Mouse (Mus musculus): ENCODE measurements at regions not wholly inside any gene's neighbourhood (a gene's known extent, or its start where the extent isn't known, plus 50 kb on each side); places are given as distances from the start of the nearest gene placed in this dataset.

DNA sequence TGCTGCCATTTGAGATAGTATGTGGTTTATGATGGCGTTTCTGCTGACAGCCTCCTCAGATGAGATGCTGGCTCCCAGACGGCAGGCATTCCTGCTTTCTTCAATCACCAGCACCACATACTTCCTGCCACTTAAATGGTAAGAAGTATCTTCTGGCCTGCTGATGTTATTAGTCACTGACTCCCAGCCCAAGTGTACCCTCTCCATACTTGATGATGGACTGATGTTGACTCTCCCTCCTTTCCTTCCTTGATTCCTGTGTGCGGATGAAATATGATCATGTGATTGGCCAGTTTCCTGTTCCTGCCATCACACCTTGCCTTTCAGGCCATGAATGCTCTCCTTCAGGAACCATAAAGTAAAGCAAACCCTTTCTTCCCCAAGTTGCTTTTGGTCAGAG, 50.8 kb upstream of the Rpl10-ps3 start:
- no peak for DNase-seq (ENCODE audit: low read depth)

DNA sequence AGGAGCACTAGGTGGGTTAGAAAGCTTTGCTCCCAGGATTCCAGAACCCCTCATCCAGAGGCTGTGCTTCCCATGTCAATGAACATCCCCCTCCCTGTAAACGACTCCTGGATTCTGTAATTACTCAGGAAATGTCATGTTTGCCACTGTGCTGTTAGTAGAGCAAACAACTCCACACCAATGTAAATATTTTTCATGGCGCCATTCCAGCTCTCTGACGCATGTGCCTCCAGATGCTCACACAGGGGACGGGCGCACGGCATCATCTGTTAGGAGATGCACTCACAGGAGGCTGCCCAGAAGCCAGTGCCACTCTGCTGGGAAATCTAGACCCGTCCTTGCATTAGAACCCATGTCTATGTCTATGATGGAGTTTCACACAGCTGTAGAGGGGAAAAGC, 51.3 kb upstream of the Rpl10-ps3 start:
- peak; percentile 7 for DNase-seq (ENCODE audit: low read depth)

DNA sequence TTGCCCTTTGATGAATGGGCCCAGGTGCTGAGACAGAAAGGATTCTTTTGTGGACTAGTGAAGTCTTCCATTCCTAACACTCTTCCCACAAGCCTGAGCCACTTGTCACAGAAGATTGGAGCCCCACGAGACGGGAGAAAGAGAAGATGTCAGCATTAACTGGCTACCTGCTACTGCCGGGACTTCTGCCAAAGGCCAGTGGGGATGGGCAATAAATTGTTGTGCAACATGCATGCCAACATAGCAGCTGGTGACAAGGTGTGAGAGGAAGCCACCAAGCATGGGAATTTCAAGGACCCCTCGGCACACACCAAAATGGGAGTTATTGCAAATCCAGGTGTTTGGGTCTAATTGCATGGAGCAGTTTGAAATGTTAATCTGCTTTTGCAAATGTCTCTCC, 63.6 kb upstream of the Rpl10-ps3 start:
- DNase-seq (ENCODE audit: low read depth): no peak

DNA sequence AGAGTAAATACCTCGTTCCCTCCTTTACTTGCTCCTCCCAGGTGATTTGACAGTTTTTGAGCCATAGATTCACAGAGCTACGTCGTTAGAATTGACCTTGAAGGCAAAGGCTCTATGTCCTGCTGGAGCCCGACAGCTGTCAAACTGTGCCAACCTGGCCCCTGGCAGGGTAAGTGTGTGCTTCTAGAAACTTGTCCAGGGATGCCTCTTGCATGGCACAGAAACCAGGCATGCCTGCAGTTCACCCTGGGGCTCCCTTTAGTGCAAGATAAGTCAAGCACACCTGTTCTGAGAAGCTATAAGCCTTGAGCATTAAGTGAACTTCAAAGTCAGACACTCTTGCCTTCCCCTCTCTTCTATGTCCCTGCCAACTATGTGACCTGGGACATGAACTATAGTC, 64.1 kb upstream of the Rpl10-ps3 start:
- DNase-seq (ENCODE audit: low read depth): no peak

GRCm38 (mm10) chr9:50412986-50413385, 68.2 kb upstream of the Rpl10-ps3 start:
- DNase-seq (ENCODE audit: low read depth): no peak

DNA sequence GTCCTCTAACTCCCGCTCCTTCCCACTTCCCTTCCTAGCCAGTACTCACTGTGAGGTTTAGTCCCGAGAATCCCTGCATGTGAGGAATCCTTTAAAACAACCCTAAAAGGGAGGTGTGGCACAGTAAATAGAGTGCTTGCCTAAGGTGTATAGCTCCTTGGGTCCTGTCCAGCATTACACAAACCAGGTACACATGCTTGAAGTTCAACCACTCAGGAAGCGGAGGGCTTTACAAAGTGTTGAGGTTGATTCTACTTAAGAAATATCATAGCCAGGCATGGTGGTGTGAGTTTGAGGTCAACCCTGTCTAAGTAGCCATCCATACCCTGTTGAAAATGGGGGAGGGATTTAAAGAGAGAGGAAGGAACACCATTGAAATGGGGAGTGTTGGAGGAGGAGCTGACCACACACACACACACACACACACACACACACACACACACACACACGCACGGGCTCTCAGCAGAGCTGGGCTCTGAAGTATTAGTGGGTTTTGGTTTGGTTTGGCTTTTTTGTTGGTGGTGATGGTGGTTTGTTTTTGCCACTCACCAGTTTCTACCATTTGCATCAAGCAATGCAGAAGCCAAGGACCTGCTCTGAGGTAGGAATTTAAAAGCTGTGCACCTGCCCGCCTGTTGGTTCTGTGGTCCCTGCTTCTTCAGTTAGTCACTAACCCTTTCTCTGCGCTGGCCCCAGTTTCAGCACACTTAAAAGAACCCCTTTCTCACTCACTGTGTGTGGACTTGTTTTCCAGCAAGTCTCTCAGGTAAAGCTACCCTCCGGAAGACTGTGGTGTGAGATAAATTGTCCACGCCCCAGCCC, 69.0 kb upstream of the Rpl10-ps3 start:
- DNase-seq (ENCODE audit: low read depth): no peak

DNA sequence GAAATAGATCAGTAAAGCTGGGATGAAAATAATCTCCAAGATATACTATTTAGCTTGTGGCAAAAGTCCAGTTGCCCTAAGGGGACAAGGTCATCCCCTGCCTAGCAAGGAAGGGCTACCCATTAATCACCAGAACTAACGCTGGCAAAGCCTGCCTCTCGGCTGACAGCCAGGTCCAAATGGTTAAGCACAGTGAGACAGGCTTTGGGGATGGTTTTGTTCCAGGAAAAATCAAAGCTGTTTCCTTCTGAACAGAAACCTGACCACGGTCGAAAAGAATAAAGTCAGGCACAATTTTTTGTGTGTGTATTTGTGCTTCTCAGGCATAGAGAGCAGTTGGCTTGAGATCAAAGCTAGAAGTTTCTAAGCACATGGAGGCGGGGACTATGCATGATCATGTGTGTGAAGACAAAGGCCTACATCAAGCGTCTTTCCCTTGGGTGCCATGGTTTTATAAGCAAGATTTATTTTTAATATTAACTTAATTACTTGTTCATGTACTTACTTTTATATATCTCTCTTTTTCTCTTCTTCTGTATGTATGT, 70.1 kb upstream of the Rpl10-ps3 start:
- no peak for DNase-seq (ENCODE audit: low read depth)

DNA sequence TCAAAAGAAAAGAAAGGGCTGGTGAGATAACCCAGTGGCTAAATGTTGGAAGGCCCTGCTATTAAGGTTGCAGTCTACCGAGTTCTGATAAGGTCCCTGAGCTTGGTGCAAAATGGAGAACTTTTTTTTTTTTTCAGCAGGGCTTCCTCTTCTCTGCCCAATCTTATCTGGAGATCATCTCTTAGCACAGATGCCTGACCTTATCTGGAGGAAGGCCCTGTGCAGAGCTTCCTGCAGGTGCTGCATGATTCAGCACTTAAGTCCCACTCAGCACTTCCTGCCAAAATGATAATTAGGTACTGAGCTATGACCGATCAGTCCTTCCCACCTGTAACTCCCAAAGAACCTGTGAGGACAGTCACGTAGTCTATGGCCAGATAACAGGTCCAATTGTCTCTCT, 71.9 kb upstream of the Rpl10-ps3 start:
- DNase-seq (ENCODE audit: low read depth): no peak

- peak; percentile 22 for DNase-seq (ENCODE audit: low read depth)
Measured at GRCm38 (mm10) chr9:50421061-50421460, 73.3 kb upstream of the Plet1 start.

DNA sequence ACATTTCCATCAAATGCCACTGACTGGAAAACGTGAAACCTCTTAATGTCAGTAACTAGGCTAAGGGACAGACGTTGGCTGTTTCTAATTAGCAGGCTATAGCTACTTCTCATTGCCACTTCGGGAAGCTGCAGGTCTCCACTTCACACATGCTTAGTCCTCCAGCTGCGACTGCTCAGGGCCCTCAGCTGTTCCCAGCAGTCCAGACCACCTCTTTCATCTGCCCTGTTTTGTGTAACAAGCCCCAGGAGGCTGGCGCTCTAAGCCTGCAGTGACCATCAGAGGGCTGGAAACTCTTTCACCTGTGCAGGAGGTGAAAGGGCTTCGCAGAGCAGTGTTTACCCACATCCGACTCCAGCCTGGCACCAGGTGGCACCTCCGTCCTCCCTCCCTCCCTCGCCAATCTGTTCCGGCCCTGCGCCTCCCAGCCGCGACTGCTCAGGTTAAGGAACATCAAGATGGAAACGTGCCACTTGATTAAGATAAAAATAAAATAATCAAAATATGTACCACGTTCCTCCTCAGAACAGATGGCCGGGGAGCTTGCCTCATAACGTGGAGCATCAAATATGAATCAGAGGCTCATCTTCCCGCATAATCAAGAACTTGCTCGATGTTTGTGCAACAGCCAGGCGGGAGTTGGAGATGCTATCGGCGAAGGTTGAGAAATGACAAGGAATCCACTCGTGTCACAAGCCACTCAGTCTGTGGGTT, 72.6 kb upstream of the Plet1 start:
- DNase-seq (ENCODE audit: low read depth): no peak

- DNase-seq (ENCODE audit: low read depth): peak; percentile 14
Measured at GRCm38 (mm10) chr9:50425866-50426495, 68.3 kb upstream of the Plet1 start.

DNA sequence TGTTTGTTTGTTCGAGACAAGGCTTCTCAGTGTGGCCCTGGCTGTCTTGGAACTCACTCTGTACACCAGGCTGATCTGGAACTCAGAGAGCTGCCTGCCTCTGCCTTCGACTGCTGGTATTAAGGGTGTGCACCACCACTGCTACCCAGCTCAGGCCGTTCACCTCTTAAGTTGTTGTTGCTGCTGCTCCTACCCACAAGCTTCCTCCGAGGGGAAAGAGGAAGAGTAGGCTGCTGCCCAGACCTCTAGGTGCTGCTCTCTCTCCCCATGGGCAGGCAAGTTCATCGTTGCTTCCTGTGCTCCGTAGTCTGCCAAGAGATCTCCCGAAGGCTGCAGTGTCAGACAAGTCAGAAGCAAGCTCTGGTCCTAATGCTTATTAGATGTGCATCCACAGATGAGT, 64.2 kb upstream of the Plet1 start:
- no peak for DNase-seq (ENCODE audit: low read depth)

- DNase-seq (ENCODE audit: low read depth): no peak
Measured at GRCm38 (mm10) chr9:50433525-50433924, 60.8 kb upstream of the Plet1 start.

DNA sequence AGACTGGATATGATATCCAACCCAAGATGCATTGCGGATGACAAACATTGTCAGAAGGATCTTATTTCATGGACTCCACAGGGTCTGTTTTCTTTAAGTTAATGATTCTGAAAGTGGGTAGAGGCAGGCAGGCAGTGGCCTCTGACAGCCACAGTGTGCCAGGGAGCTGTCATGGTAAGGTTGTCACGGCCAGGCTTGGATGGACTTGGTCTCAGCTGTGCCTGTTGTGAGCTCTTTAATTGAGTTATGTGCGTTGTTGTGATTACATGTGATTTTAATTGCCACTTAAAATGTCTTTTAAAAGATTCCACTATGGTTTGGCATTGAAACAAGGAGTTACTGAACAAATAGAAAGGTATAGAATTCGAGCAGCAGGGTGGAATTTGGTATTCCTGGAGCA, 60.3 kb upstream of the Plet1 start:
- no peak for DNase-seq (ENCODE audit: low read depth)

DNA sequence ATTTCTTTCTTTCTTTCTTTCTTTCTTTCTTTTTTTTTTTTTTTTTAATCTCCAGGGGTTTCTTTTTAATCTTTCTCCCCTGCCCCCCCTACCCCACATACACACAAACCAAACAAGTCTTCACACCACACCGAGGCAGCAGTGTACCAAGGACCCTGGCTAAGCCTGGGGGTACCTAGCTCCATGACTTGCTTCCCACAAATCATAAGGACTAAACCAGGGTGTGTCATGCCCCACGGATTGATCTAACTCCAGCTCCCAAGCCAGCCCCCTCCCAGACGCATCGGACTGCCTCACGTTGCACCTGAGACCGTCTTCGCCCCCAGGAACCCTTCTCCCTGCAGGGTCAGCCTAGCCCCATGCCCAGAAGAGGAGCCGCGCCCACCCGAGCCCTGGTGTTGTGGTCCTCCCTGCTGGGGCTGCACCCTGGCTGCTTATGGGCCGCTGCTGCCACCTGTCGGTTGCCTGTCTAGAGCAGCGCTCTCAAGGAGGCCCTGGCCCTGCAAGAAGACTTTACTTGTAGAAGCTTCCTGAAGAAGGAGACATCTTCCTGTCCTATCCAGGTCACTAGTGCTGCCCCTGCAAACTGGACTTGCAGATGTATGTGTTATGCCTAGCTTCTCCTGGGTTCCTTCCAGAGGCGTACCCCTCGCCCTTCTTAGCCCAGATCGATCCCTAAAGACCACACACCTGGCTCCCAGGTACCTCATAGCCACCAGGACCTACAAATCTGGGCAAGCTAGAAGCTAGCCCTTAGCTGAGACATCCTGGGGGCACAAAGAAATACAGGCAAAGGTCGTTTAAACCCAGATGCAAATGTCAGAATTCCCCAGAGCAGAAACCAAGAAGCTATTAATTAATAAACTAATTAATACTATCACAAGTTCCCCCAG, 56.2 kb upstream of the Plet1 start:
- peak; percentile 80 for DNase-seq (ENCODE audit: low read depth)

DNA sequence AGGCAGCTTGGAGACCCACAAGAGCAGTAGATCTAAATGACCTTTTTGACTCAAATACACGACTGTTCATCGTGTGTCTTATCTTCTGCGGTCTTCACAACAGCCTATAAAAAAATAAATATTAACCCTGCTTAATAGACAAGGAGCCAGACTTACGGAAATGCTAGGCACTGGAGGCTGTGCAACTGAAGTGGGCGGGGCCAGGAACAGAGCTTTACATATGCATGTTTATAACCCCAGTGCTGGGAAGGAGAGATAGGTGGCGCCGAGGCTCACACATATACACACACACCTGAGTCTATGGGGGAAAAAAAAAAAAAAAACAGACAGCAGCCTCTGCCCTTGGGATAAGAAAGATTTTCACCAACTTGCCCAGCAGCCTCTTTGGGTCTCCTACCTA, 55.6 kb upstream of the Plet1 start:
- DNase-seq (ENCODE audit: low read depth): no peak

DNA sequence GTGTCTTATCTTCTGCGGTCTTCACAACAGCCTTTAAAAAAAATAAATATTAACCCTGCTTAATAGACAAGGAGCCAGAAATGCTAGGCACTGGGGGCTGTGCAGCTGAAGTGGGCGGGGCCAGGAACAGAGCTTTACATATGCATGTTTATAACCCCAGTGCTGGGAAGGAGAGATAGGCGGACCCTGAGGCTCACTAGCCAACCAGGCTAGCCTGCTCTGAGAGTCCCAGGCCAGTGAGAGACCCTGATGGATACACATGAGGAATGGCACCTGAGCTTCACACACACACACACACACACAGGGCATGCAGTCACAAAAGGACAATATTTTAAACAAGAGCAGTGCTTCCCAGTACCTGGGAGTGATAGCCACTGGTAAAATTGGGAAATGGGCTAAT, 54.1 kb upstream of the Plet1 start:
- no peak for DNase-seq (ENCODE audit: low read depth)

DNA sequence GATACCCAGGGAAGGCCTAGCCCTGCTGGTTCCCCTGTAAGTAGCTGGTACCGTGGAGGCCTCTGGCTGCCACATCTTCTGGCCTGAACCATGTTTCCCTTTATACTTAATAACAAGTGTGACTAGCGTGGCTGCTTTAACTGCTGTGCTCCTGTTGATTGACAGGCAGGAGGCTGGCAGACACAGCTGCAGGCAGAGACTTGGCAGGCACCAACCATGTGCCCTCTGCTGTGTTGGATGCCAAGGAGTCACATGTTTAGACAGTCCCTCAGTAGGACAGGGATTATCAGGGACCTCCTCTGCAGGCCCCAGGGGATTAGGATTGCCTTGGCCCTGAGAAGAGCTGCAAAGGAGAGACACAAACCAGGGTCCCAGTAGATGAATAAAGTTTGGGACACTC, 53.6 kb upstream of the Plet1 start:
- no peak for DNase-seq (ENCODE audit: low read depth)

DNA sequence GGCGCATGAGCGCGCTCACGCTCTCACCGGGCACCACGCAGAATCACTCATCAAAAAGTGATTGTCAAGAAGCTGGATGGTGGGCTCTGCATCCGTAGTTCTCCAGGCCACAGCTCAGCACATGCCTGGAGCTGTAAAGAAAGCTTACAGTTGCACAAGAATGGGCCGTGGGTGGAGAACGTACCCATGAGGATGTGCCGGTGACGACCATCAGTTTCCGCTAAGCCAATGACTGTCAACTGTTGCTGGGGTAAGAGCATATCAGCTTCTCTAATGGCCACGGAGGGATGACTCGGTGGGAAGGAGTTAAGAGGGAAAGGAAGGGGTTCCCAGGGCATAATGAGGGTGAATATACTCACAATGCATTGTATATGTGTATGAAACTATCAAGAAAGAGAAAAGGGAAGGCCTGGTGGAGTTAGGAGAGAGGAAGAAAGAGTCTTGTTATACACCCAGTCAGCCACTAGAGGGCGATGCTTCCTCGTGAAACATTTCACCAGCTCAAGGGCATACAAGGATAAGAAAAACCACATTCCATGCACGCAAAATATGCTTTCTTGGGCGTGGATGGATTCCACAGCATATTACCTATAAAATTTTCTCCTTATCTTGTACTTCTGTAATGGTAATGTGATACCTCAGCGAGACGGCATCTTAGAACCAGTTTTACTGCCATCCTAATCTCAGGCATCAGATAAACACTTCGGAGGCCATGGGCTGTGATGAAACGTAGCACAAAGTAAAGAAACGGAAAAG, 50.4 kb upstream of the Plet1 start:
- DNase-seq (ENCODE audit: low read depth): peak; percentile 87

All from NIH3T3 (cell line).